Comparison of ENCODE assay signal across 23 mouse cellular contexts in genomic region chr6:99249496-99250030, GRCm38 (mm10).
DNase-seq lines count a peak whose midpoint lies in the region; TF ChIP-seq lines count a peak whose summit lies in the region.
"Had no signal": no experiment of that assay in that cellular context is flagged by ENCODE, and none has a peak within 500 bp of the region (broad histone marks: within the 10 kb centered on the region; RNA-seq: fewer than 3 reads in every experiment).

No protein-coding gene starts in this region.

- no peaks in the 10 kb centered on the region for H3K27me3 ChIP-seq in CH12.LX (replicated peaks)
- H3K27me3 ChIP-seq: heart, embryonic 13.5 days; hindbrain, embryonic 12.5 days; hindbrain, embryonic 15.5 days; Patski had no signal

- in situ Hi-C loops in CH12.LX (cut with MboI; ENCODE audit: low pct_ligation_motif_present, low pct_unique_long_range_greater_than_20kb, low sequenced_read_pairs): loop anchor here (5.0 kb wide), 1 partner anchor 37 kb away; no protein-coding TSS in a partner anchor

- H3K27ac ChIP-seq in CH12.LX (ENCODE audit: insufficient read depth, low read depth): no peak overlapping the region
- H3K27ac ChIP-seq: heart, adult 2 months; heart, embryonic 10.5 days; heart, embryonic 13.5 days; hindbrain, embryonic 12.5 days; hindbrain, embryonic 15.5 days had no signal

- no peak for TF ChIP-seq RAD21 in CH12.LX (IDR thresholded peaks at IDR 0.05; ENCODE audit: low read depth, low read length)

- H3K36me3 ChIP-seq in CH12.LX (replicated peaks in 1 of 2; ENCODE audit: control insufficient read depth in 1 of 2, insufficient read depth in 1 of 2, low read length in 1 of 2): peaks cover 2 to 10% of the 10 kb centered on the region in 2 experiments
- H3K36me3 ChIP-seq: heart, embryonic 10.5 days; hindbrain, embryonic 12.5 days; hindbrain, embryonic 15.5 days had no signal

- TF ChIP-seq POLR2A in CH12.LX (IDR thresholded peaks at IDR 0.05; ENCODE audit: low read depth, low read length): no peak

- H3K4me1 ChIP-seq in CH12.LX (ENCODE audit: control insufficient read depth in 1 of 2, insufficient read depth in 2 of 2): peaks cover 23 to 34% of the 10 kb centered on the region in 2 experiments
- H3K4me1 ChIP-seq: hindbrain, embryonic 12.5 days; hindbrain, embryonic 15.5 days had no signal

- H3K9ac ChIP-seq in CH12.LX (ENCODE audit: insufficient read depth, low read depth): no peak overlapping the region
- H3K9ac ChIP-seq: forebrain, postnatal 0 days; heart, embryonic 13.5 days; hindbrain, embryonic 12.5 days; hindbrain, embryonic 15.5 days had no signal

- dilution Hi-C loops in CH12.LX (cut with MboI; ENCODE audit: extremely low pct_ligation_motif_present, extremely low pct_unique_long_range_greater_than_20kb, low sequenced_read_pairs): no loop called here

- no peak overlapping the region for H3K4me2 ChIP-seq in CH12.LX (ENCODE audit: insufficient read depth, low read depth, poor library complexity, severe bottlenecking)
- H3K4me2 ChIP-seq: heart, embryonic 13.5 days; hindbrain, embryonic 12.5 days; hindbrain, embryonic 15.5 days had no signal

- peak; percentile 19; the same call in 1 of the 2 replicates for TF ChIP-seq EP300 in CH12.LX (IDR thresholded peaks at IDR 0.05; ENCODE audit: low read length)

- no peak overlapping the region for H3K4me3 ChIP-seq in CH12.LX (replicated peaks in 1 of 3; ENCODE audit: low read depth in 2 of 3, low read length in 2 of 3, poor library complexity in 1 of 3)
- H3K4me3 ChIP-seq: heart, adult 2 months; heart, embryonic 10.5 days; heart, embryonic 13.5 days; hindbrain, embryonic 12.5 days; hindbrain, embryonic 15.5 days had no signal

- no peaks in the 10 kb centered on the region; the same call in 1 of the 2 replicates for H3K79me2 ChIP-seq in CH12.LX (replicated peaks; ENCODE audit: control insufficient read depth, extremely low read depth, insufficient read depth, poor library complexity, severe bottlenecking)

- peak; percentile 61 for DNase-seq in 3T3-L1 (ENCODE audit: low read depth, low spot score)
- DNase-seq in CH12.LX (ENCODE audit: extremely low read depth): no peak
- peak; percentile 40 for DNase-seq in induced T-regulatory cell, adult 2 months (ENCODE audit: low read depth)
- DNase-seq in urinary bladder, postnatal 14 days (ENCODE audit: low spot score): no peak
- DNase-seq in ovary, postnatal 36 days (ENCODE audit: low spot score): no peak
- DNase-seq in kidney, postnatal 4 days: no peak
- DNase-seq in heart, postnatal 4 days: no peak
- DNase-seq: adrenal gland, adult 8-10 months; adrenal gland, postnatal 25 days; cerebellum, adult 18-20 months; cerebellum, adult 9-10 months; cerebellum, postnatal 14 days; forebrain, postnatal 0 days; gastrocnemius, postnatal 10 days; gastrocnemius, postnatal 36 days; heart, adult 2 months; heart, postnatal 14 days; kidney, adult 18-20 months had no signal

- no peak for TF ChIP-seq CTCF in CH12.LX (conservative IDR thresholded peaks at IDR 0.05 in 1 of 2, IDR thresholded peaks at IDR 0.05 in 1 of 2; ENCODE audit: low read depth in 2 of 2, low read length in 2 of 2)

- no peaks in the 10 kb centered on the region for H3K9me3 ChIP-seq in CH12.LX (replicated peaks; ENCODE audit: low read length)
- H3K9me3 ChIP-seq: heart, embryonic 10.5 days; heart, embryonic 13.5 days; hindbrain, embryonic 12.5 days; hindbrain, embryonic 15.5 days had no signal

TF ChIP-seq in CH12.LX, 34 proteins besides CTCF, POLR2A, EP300 and RAD21:
- 0 out of 2 replicates have a peak, but pooled peaks have one; percentile 26 for TF ChIP-seq MXI1 (IDR thresholded peaks at IDR 0.05; ENCODE audit: low read depth, low read length)
- peak; percentile 40; the same call in 1 of the 2 replicates for TF ChIP-seq MAFK (IDR thresholded peaks at IDR 0.05; ENCODE audit: insufficient replicate concordance, low read length)
- TF ChIP-seq IRF4 (IDR thresholded peaks at IDR 0.05; ENCODE audit: low read depth, low read length): peak; percentile 61; the same call in 1 of the 2 replicates
- no peak for TF ChIP-seq UBTF (IDR thresholded peaks at IDR 0.05; ENCODE audit: low read depth, low read length)
- peak; percentile 42; the same call in 1 of the 2 replicates for TF ChIP-seq MEF2A (IDR thresholded peaks at IDR 0.05; ENCODE audit: borderline replicate concordance, low read depth, low read length)
- peak; percentile 39; the same call in 1 of the 2 replicates for TF ChIP-seq ETS1 (conservative IDR thresholded peaks at IDR 0.05; ENCODE audit: low read depth, low read length)
- 0 out of 2 replicates have a peak, but pooled peaks have one; percentile 16 for TF ChIP-seq JUN (IDR thresholded peaks at IDR 0.05; ENCODE audit: insufficient read depth, low read depth, low read length)
- no peak for TF ChIP-seq SMC3 (IDR thresholded peaks at IDR 0.05; ENCODE audit: low read depth, low read length)
- no peak for TF ChIP-seq CHD1 (IDR thresholded peaks at IDR 0.05; ENCODE audit: low read depth, low read length)
- peak; percentile 45 for TF ChIP-seq BHLHE40 (IDR thresholded peaks at IDR 0.05; ENCODE audit: low read depth, low read length)

Comparison
In these comparisons a context has a peak if more than half of its experiments do, and no peak if none do; other contexts are left out.
1. DNase-seq: peak in 3T3-L1 (single experiment) and induced T-regulatory cell, adult 2 months (single experiment); none in CH12.LX (single experiment), urinary bladder, postnatal 14 days (single experiment), ovary, postnatal 36 days (single experiment), kidney, postnatal 4 days (0 of 2) and heart, postnatal 4 days (single experiment).